Mouse (Mus musculus) R1 (cell line): ENCODE data around the gene Col4a6.

Experiments used
- DNase-seq: peaks from one replicate; pipeline ENCODE4 v3.0.0-alpha.2; 2018; ENCODE audit warnings: low read depth, low spot score

Gene Col4a6

DNA sequence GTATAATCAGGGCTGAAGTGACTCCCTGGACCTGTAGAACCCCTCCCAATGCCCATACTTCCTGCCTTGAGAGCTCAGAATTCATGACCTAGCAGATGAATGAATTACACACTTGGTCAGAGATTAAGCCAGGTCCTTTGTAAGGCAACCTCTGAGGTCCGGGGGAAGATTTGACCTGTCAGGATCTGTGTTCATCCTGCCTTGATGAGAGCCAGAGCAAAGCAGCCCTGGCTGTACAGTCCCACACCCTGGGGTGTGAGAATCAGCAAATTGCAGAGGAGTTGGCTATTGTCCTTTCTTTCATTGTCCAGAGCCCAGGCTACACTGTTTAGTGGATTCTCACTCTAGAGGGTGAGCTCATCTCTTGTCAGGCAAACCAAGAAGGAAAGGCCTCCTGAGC is 207.9 kb downstream of the Col4a6 start:
- peak; percentile 0 for DNase-seq

DNA sequence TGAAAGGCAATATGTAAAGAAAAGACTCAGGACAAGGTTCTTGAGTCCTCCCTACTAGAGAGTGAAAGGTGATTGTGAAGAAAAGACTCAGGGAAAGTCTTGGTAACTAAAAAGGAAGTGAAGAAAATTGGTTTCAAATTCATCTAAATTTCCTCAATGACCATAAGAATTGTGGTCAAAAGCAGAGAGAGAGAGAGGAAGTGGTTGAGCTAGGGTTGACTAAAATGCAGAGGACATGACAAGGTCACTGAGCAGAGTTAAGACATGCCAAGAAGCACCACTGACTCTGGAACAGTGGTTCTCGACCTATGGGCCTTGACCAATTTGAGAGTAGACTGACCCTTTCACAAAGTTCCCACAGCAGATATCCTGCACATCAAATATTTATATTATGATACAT is 224.2 kb downstream of the Col4a6 start:
- no peak for DNase-seq

DNA sequence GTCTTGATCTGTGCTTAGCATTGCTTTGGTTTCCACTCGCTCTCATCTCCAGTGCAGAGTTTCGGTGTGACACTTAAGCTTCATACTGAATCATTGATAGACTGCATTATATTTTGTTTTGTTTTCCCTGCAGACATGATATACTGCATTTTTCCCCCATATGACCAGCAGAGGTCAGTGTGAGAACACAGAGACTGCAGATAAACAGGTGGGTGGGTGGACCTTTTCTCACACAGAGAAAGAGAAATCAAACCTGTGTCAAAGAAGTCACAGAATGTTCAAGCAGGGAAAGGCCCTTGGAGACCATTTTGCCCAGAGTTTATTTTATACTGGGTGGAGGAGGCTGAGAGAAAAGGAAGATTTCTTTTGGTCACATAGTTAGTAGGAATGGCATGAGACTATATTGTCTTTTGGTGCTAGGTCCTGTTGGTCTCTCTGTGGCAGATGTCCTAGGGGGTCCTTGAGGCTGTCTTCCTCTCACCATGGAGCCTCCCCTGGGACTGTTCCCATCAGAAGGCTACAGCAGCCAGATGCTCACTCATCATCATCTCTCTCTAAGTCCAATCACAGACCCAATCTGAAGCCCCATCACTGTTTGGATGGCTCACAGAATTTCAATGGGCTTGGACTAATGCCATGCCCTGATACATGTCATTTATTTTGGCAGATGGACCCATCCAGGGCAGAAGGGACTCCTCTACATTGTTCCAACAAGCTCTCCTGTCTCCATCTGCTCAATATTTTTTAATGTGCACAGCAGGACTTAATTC is 237.1 kb downstream of the Col4a6 start:
- peak; percentile 25 for DNase-seq

DNA sequence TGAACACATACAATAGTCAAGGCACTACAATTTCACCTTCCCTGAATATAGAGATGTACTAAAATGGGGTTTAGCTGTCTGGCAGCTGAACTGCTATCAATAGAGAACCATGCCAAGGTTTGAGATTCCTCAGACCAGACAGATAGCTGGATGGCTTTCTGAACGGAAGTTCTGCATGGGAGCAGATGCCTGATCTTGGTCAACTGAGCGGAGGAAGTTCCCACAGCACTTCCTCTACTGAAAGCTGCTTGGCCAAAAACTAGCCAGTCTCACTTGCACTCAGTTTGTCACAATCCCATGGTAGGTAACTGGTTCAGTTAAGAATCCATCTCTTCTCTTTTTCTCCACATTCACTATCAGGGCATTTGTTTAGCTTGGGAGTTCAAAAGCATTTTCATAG is 245.7 kb downstream of the Col4a6 start:
- no peak for DNase-seq

DNA sequence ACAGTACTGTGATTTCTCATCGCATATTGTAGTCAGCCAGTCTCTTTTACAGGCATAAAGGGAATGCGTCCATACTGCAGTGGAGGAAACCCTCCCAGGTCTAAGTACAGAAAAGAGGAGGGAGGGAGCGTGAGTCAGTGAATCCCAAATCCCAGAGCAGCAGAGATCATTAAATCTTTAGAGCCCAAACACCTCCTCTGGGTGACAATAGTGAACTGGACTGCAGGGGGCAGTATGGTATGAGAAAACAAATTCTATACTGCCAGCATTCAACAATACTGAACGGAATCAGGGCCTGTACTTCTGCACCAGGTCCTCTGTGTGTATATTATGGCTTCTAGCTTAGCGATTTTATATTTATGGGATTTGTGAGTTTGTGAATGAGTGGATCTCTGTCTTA is 261.1 kb downstream of the Col4a6 start:
- peak; percentile 24 for DNase-seq

DNA sequence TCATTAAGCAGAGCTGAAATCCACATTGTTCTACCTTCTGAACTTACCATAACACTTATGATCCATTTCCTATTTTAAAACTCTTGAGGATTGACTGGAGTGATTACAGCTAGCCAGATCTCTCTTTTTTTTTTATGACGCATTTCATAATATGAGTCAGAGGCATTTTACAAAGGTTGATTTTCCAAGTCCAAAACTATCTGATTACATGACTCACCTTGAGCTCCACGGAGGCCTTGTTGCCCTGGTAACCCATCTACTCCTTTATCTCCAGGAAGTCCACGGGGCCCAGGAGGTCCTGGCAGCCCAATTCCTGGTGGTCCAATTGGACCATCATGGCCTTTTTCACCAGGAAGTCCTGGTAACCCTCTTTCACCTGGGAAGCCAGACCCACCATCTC is 274.9 kb downstream of the Col4a6 start:
- no peak for DNase-seq

DNA sequence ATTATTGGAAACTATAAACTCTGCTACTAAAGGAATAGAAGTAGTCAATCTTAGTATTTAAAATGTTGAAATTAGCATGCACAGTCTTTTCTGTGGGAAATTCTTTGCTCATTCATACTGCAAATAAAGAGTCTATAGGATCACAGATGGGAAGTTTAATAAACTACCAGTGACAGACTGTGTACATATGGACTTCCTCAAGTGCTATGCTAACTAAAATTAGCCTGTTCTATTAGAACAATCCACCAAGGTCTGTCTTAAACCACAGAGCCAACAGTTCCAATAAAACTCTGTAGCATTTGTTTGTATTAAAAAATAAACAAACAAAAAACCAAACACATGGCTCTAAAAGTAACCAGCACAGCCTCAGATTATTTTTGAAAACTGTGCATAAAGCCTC is 278.8 kb downstream of the Col4a6 start:
- no peak for DNase-seq

DNA sequence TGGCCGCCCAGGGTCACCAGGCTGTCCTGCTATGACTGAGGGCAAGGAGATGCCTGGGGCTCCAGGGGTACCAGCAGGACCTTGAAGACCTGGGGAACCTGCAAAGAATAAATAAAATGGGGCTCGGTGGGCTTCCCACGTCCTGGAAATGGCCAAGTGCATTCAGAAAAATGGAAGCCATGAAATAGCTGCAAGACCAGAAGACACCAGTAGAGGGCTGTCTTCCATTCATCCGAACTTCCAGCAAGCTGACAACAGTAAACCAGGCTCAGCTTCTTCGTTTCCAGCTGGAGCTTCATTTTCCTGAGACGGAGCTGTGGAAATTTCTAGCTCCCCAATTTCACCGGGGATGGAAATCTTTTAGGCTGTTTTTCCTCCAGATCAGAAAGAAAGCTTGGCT is 298.5 kb downstream of the Col4a6 start:
- peak; percentile 50 for DNase-seq

DNA sequence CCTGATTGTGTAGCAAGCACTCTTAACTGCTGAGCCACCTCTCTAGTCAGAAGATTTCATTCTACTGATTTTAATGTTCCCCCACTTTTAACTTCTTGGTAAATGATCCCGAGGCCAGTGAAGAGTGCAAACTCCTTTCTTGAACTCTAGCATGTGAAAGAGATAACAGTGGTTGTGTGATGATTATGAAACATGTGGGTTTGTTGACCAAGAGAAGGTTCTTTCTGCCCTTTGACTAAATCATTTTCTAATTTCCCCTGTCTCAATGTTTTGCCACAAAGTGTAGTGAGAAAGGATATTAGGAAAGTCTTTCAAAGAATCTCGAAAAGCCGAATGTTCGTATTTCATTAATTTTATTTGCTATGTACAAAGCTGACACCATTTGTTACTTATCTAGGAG is 308.8 kb downstream of the Col4a6 start:
- no peak for DNase-seq

DNA sequence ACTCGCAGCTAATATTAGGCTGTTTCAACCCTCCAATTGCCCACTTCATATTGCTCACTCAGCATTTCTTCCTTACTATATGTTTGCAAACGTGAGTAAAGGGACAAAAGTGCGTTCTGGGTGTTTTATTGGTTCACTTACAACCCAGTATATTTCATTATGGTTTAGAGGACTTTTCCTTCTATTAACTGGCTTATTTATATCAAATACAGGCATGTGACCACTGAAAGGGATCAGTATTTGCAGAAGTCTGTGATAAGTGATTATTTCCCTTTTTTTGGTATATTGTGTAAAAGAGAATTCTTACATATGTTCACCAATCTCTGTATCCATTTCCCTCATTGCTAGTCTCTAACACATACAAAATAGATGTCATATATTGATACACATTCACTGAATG is 313.5 kb downstream of the Col4a6 start:
- no peak for DNase-seq

DNA sequence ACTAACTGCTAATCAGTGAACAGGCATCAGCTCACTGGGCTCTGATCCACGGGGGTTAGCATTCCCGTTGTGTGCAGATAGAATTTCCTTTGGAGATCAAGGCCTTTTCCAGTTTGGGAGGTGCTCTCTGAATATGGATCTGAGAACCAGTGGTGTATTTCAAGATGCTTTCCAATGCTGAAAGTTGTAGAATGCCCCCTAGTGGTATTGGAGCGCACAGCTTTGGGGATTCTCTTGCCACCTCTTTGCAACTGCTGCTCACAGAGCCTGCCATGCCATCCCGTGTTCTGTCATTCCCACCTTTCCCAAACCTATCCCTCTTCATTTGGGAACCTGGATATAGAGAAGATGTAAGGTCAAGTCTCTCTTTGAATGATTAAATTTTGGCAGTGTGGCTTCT is 315.7 kb downstream of the Col4a6 start:
- DNase-seq = peak; percentile 21

DNA sequence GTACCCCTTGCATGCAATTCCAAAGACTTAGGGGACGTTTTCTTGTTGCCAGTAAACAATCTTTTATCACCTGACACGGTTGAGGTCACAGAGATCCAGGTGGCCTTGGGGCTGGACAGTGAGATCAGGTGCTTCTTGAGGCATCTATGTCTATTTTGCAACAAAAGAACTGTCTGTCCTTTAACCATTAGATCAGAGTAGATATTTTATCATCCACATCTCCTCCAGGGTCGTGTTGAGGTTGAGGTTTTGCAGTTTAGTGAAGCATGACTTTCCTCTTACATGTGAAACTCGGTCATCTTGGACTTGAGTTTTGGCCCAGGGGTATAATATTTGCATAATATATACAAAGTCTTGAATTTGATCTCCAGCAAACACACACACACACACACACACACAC is 316.2 kb downstream of the Col4a6 start:
- no peak for DNase-seq

DNA sequence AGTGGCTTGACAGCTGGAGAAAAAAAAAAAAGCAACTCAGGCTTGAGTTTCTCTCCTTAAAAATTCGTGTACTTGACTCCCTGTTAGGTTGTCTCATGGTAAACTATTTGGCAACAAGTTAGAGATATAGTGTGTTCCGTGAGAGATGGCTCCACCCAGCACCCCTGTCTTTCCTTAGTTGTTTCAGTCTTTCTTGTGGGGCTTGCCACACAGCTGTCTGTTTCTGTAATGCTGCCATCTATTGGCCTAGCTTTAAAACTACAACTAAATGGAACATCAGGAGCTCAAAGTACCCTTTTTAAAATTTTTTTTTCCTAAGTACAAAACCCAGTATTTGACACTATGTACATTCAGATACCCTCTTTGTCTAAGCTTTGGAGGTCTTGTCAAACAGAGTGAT is 317.2 kb downstream of the Col4a6 start:
- DNase-seq = peak; percentile 16

DNA sequence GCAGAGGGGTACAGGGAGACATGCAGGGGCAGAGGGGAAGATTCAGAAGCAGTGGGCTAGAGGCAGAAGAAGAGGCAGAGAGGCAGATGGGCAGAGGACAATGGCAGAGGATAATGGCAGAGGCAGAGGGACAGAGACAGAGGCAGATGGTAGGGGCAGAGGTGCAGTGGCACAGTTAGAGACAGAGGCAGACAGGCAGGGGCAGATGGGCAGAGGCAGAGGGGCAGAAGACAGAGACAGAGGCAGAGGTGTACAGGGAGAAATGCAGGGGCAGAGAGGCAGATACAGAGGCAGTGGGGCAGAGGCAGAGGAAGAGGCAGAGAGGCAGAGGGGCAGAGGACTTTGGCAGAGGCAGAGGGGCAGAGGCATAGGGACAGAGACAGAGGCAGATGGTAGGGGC is 322.7 kb downstream of the Col4a6 start:
- DNase-seq = no peak

DNA sequence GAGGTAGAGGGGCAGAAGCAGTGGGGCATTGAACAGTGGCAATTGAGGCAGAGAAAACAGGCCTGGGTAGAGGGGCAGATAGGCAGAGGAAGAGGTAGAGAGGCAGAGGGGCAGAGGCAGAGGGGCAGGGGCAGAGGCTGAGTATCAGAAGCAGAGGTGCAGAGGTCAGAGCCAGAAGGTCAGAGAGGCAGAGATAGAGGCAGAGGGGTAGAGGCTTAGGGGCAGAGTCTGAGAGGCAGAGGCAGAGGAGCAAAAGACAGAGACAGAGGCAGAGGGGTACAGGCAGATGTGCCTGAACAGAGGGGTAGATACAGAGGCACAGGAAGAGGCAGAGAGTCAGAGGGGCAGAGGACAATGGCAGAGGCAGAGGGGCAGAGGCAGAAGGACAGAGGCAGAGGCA is 323.6 kb downstream of the Col4a6 start:
- no peak for DNase-seq

DNA sequence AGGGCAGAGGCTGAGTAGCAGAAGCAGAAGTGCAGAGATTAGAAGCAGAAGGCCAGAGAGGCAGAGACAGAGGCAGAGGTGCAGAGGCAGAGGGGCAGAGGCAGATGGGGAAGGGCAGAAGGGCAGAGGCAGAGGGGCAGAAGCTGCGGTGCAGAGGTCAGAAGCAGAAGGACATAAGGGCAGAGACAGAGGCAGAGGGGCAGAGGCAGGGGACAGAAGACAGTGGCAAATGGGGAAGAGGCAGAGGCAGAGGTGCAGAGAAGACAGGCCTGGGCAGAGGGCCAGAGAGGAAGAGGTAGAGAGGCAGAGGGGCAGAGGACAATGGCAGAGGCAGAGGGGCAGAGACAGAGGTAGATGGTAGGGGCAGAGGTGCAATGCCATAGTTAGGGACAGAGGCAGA is 324.2 kb downstream of the Col4a6 start:
- DNase-seq = no peak
